Mouse (Mus musculus): Measurements from ENCODE around the gene Dop1b.

GRCm38 (mm10) chr16:93832451-93833276, 121.0 kb downstream of the Dop1b start:
- TF ChIP-seq CTCF (IDR thresholded peaks at IDR 0.05; ENCODE audit: insufficient read depth, low read depth, low read length) (no peak), POLR2A (IDR thresholded peaks at IDR 0.05; ENCODE audit: insufficient read depth, low read depth, low read length) (no peak; the same call in 1 of the 2 replicates)

Data from olfactory bulb, adult 2 months (tissue).